Mouse (Mus musculus): Measurements from ENCODE around the gene Arfrp1. TPM values are rescaled to one million over a fixed set of nuclear protein-coding genes. Genes with fewer than 3 reads are reported as not detected.

The Arfrp1 gene
- polyA plus RNA-seq, 1 experiment from 2014 or later: 77.1 TPM

DNA sequence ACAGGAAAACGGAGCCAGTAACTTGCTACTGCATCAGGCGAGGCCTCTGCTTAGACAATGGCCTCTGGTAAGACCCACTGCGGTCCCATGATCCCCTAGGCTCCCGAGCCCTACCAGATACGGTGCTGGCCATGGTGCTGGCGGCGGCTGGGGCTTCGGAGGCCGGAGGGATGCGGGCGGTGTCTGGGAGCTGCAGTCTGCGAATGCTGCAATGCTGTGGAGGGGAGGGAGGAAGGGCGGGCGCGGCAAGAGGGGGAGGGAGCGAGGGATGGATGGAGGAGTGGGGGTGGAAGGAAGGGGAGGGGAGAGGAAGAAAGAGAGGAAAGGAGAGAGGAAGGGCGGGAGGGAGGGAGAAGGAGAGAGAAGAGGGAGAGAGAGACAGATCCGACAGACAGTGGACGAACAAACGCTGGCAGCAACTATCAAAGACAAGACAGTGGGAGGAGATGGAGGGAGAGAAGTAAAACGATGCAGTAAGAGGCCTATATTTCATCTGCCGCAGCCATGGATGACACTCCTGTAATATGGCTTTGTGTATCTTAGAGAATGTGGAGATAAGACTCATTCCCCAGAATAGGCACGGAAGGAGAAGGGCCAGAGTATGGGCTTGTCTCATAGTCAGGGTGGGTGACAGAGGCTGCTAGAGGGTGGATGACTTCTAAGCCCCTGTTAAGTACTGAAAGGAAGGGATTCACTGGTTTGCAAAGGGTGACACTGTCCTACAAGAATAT, 51.0 kb downstream of the Arfrp1 start, which contains the start of gene Stmn3:
TSS of gene Stmn3 (minus strand) at position 421 of the 731 bp plus-strand sequence.
- H3K27me3 ChIP-seq: peaks cover 77% of the 10 kb centered on the region
- no peak within 1 kb of the TSS for H3K27ac ChIP-seq
- no peaks in the 10 kb centered on the region for H3K9me3 ChIP-seq
- peaks cover 6% of the 10 kb centered on the region for H3K4me1 ChIP-seq
- peak within 1 kb of the TSS; percentile 35; the same call in 1 of the 2 replicates for H3K4me2 ChIP-seq (replicated peaks)
- H3K9ac ChIP-seq: no peak within 1 kb of the TSS
- no peaks in the 10 kb centered on the region for H3K36me3 ChIP-seq
- H3K4me3 ChIP-seq: peak within 1 kb of the TSS; percentile 15
- WGBS: 5% methylated on average over 23 of the region's 23 CpGs
- peak; percentile 59; the same call in 1 of the 2 replicates for ATAC-seq (ENCODE audit: low FRiP score, low read depth)

- no peak overlapping the region for H3K9ac ChIP-seq
- peaks cover 80% of the 10 kb centered on the region for H3K27me3 ChIP-seq
- H3K4me1 ChIP-seq: peaks cover 6% of the 10 kb centered on the region
- peak; percentile 51; the same call in 1 of the 2 replicates for ATAC-seq (ENCODE audit: low FRiP score, low read depth)
- 3% methylated on average over 35 of the region's 35 CpGs for WGBS
- peak overlapping the region; percentile 35; the same call in 1 of the 2 replicates for H3K4me2 ChIP-seq (replicated peaks)
- H3K4me3 ChIP-seq: peak overlapping the region; percentile 15
- no peaks in the 10 kb centered on the region for H3K9me3 ChIP-seq
- no peak overlapping the region for H3K27ac ChIP-seq
- H3K36me3 ChIP-seq: no peaks in the 10 kb centered on the region
Measured at GRCm38 (mm10) chr2:181313344-181314079, 51.7 kb downstream of the Arfrp1 start.

DNA sequence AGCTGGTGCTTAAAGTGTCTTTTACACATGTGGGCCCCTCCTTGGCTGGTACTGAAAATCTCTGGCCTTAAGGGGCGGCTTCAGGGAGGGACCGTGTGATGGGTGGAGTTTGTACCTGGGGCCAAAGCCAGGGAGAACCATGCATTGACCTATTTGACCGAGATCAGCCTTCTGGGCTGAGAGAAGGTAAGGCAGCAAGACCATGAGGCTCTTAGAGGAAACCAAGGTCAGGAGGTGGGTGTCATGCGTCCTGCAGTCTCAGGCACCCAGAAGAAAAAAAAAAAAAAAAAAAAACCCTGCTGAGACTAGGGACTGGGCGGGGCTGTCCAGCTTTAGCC, 52.2 kb downstream of the Arfrp1 start:
- H3K27me3 ChIP-seq: peaks cover 85% of the 10 kb centered on the region
- H3K9me3 ChIP-seq: no peaks in the 10 kb centered on the region
- H3K4me2 ChIP-seq (replicated peaks): no peak overlapping the region
- ATAC-seq (ENCODE audit: low FRiP score, low read depth): no peak
- peaks cover 6% of the 10 kb centered on the region for H3K4me1 ChIP-seq
- no peak overlapping the region for H3K4me3 ChIP-seq
- H3K27ac ChIP-seq: no peak overlapping the region
- WGBS: 8% methylated on average over 5 of the region's 5 CpGs
- no peaks in the 10 kb centered on the region for H3K36me3 ChIP-seq
- H3K9ac ChIP-seq: no peak overlapping the region

GRCm38 (mm10) chr2:181312435-181312834, 52.8 kb downstream of the Arfrp1 start:
- no peaks in the 10 kb centered on the region for H3K36me3 ChIP-seq
- no peak overlapping the region for H3K9ac ChIP-seq
- peaks cover 6% of the 10 kb centered on the region for H3K4me1 ChIP-seq
- H3K27me3 ChIP-seq: peaks cover 90% of the 10 kb centered on the region
- no peak overlapping the region for H3K27ac ChIP-seq
- no peak overlapping the region for H3K4me2 ChIP-seq (replicated peaks)
- no peak overlapping the region for H3K4me3 ChIP-seq
- no peak for ATAC-seq (ENCODE audit: low FRiP score, low read depth)
- no peaks in the 10 kb centered on the region for H3K9me3 ChIP-seq
- WGBS: 71% methylated on average over 3 of the region's 3 CpGs

Other genes starting within 250 kb of the Arfrp1 start
- 0.29 and 0.34 TPM in 2 replicates for gene Kcnq2, start 230.1 kb downstream of the Arfrp1 start, polyA plus RNA-seq (2015; fragmentation: Nextera tagmentation; extraction: Ambion mirVana)
- gene Eef1a2, start 208.4 kb downstream of the Arfrp1 start, polyA plus RNA-seq (2015; fragmentation: Nextera tagmentation; extraction: Ambion mirVana): not detected in 2 replicates
- 352 and 375 TPM in 2 replicates for gene Ppdpf, start 178.2 kb downstream of the Arfrp1 start, polyA plus RNA-seq (2015; fragmentation: Nextera tagmentation; extraction: Ambion mirVana)
- gene Ptk6, start 162.6 kb downstream of the Arfrp1 start, polyA plus RNA-seq (2015; fragmentation: Nextera tagmentation; extraction: Ambion mirVana): not detected in 2 replicates
- 0.15 and 0.19 TPM in 2 replicates for gene Srms, start 152.2 kb downstream of the Arfrp1 start, polyA plus RNA-seq (2015; fragmentation: Nextera tagmentation; extraction: Ambion mirVana)
- gene Fndc11, start 145.4 kb downstream of the Arfrp1 start, polyA plus RNA-seq (2015; fragmentation: Nextera tagmentation; extraction: Ambion mirVana): 0.17 and 0.42 TPM in 2 replicates
- 1.6 and 1.8 TPM in 2 replicates for gene Helz2, start 123.4 kb downstream of the Arfrp1 start, polyA plus RNA-seq (2015; fragmentation: Nextera tagmentation; extraction: Ambion mirVana)
- 16.5 and 17.8 TPM in 2 replicates for gene Gmeb2, start 77.4 kb downstream of the Arfrp1 start, polyA plus RNA-seq (2015; fragmentation: Nextera tagmentation; extraction: Ambion mirVana)
- gene Stmn3, start 50.9 kb downstream of the Arfrp1 start, polyA plus RNA-seq (2015; fragmentation: Nextera tagmentation; extraction: Ambion mirVana): 0.84 and 3.3 TPM in 2 replicates
- gene Rtel1, start 45.7 kb downstream of the Arfrp1 start, polyA plus RNA-seq (2015; fragmentation: Nextera tagmentation; extraction: Ambion mirVana): 43.2 and 48.8 TPM in 2 replicates
- 43.9 and 49.5 TPM in 2 replicates for gene Zgpat, start 476 bp downstream of the Arfrp1 start, polyA plus RNA-seq (2015; fragmentation: Nextera tagmentation; extraction: Ambion mirVana)
- 26.5 and 28.1 TPM in 2 replicates for gene Lime1, start 14.7 kb upstream of the Arfrp1 start, polyA plus RNA-seq (2015; fragmentation: Nextera tagmentation; extraction: Ambion mirVana)
- 5.7 and 6.1 TPM in 2 replicates for gene Zbtb46, start 94.0 kb upstream of the Arfrp1 start, polyA plus RNA-seq (2015; fragmentation: Nextera tagmentation; extraction: Ambion mirVana)
- 0.08 and 0.18 TPM in 2 replicates for gene Abhd16b, start 127.8 kb upstream of the Arfrp1 start, polyA plus RNA-seq (2015; fragmentation: Nextera tagmentation; extraction: Ambion mirVana)
- gene Tpd52l2, start 131.7 kb upstream of the Arfrp1 start, polyA plus RNA-seq (2015; fragmentation: Nextera tagmentation; extraction: Ambion mirVana): 162 and 169 TPM in 2 replicates
- gene Dnajc5, start 155.1 kb upstream of the Arfrp1 start, polyA plus RNA-seq (2015; fragmentation: Nextera tagmentation; extraction: Ambion mirVana): 101 and 102 TPM in 2 replicates
- 43.5 and 46.2 TPM in 2 replicates for gene Uckl1, start 219.5 kb upstream of the Arfrp1 start, polyA plus RNA-seq (2015; fragmentation: Nextera tagmentation; extraction: Ambion mirVana)
- gene Prpf6, start 226.5 kb upstream of the Arfrp1 start, polyA plus RNA-seq (2015; fragmentation: Nextera tagmentation; extraction: Ambion mirVana): 70.5 and 71.5 TPM in 2 replicates
- 67.2 and 69.4 TPM in 2 replicates for gene Zfp512b, start 227.4 kb upstream of the Arfrp1 start, polyA plus RNA-seq (2015; fragmentation: Nextera tagmentation; extraction: Ambion mirVana)
- 7.8 and 8.6 TPM in 2 replicates for gene Samd10, start 233.8 kb upstream of the Arfrp1 start, polyA plus RNA-seq (2015; fragmentation: Nextera tagmentation; extraction: Ambion mirVana)

All from limb, embryonic 13.5 days (tissue).